Mouse (Mus musculus): ENCODE measurements around the gene Mmp28.

The Mmp28 gene

DNA sequence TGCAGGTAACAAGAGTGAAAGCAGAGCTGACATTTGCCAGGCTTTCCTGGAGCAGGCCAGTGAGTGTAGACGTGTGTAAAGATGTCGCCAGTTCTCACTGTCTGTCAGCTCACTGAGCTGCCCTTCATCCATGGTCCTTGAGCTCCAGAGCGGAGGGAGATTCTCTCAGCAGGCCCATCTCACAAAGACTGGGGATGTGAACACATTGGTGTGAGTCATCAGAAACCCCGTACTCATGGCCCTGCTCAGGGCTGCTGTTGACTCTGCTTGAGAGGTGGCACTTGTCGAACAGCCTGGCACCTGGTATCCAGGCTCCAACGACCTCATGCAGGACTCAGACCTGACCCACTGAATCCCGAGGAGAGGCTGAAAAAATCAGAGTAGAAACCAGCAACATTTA is 59.1 kb downstream of the Mmp28 start:
- DNase-seq (ENCODE audit: low read depth) = no peak

DNA sequence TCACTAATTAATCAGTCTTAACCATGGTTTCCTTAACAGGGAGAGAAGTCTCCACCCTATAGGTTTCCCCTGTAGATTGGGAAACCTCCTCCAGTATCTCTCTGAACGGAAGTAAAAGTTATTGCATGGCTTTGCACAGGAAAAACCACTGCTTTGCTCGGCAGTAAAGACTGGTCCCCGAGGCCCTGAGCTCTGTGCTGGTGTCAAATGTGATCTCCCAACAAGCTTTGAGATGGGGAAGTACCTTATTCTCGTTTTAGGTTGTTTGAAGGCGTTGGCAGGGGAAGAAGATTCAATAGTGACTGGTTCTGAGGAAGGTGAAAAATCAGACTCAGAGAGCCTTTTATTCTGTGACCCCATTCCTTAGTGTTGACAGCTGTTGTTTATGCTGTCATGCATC is 64.1 kb downstream of the Mmp28 start:
- DNase-seq (ENCODE audit: low read depth) = no peak

DNA sequence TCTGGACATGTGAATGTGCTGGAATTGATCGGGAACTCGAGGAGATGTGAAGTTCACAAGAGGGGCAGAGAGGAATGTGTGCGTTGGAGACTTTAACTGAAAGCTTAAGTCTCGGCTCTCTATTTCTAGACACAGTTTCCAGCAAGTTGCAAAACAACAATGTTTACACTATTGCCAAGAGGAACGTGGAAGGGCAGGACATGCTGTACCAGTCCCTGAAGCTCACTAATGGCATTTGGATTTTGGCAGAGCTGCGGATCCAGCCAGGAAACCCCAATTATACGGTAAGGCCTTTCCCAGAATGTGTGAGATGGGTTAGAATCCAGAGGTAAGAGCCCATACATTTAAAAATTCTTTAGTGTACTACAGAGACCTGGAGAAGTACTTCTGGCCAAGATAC is 65.2 kb downstream of the Mmp28 start:
- DNase-seq (ENCODE audit: low read depth) = no peak

DNA sequence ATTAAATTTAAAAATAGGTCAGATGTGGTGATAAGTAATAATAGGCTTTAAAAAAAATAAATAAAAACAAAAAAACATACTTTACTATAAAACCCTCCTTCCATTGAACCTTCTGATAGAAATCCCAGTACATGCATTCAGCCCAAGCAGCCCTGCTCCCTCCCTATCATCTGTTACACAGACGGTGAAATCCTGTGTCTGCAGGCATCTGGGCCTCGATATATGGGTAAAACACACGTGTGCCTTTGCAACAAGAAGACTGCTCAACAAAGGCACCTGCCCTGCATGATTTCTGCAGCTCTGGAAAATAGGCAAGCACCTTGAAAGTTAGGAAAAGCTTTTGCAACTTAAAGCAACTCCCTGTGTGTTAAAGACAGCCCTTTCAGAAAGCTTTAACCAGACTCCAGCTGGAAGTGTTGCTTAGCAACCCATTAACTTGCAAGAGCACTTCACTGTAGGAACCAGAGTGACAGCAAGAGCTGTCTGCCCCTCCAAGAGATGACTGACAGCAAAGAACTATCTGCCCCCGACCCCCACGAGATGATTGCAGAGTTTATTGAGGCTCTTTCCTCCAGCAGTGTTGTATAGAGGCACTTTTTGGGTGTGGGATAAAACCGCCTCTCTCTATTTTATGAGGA is 68.0 kb downstream of the Mmp28 start:
- DNase-seq (ENCODE audit: low read depth) = no peak

DNA sequence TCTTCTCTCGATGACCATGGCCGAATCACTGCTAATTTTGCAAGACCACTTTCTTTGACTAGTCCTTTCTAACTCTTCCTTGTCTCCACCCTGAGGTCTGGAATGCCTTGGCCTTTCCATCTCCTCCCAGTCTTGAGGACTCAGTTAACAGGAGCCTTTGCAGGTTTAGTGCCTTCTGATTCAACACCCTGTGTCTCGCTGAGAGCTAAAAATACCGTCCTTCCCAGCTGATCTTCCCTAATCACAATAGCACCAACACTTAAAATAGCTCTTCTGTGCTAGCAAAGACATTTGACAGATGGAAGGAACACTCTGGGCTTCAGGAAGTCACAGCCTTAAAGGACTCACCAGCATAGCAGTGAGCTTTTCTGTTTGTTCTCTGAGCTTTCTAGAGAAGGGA is 69.8 kb downstream of the Mmp28 start:
- no peak for DNase-seq (ENCODE audit: low read depth)

Measured in c-Kit-positive CD71-positive TER-119-negative erythroid progenitor cells, embryonic 14.5 days (primary cell).